Mouse (Mus musculus) Muller cell, postnatal 12 days (primary cell): ENCODE data around the gene Crybg2.

Experiments
- DNase-seq: peaks from one replicate; pipeline ENCODE4 v3.0.0-alpha.2; 2015; ENCODE audit errors: inconsistent ontology term

The Crybg2 gene

GRCm38 (mm10) chr4:134060135-134060865, at the start of gene Crybg2:
Gene Crybg2 (plus strand): TSS chr4:134060815.
- no peak for DNase-seq

- no peak for DNase-seq
These were observed 48.9 kb upstream of the Crybg2 start for GRCm38 (mm10) chr4:134011450-134012414.

DNA sequence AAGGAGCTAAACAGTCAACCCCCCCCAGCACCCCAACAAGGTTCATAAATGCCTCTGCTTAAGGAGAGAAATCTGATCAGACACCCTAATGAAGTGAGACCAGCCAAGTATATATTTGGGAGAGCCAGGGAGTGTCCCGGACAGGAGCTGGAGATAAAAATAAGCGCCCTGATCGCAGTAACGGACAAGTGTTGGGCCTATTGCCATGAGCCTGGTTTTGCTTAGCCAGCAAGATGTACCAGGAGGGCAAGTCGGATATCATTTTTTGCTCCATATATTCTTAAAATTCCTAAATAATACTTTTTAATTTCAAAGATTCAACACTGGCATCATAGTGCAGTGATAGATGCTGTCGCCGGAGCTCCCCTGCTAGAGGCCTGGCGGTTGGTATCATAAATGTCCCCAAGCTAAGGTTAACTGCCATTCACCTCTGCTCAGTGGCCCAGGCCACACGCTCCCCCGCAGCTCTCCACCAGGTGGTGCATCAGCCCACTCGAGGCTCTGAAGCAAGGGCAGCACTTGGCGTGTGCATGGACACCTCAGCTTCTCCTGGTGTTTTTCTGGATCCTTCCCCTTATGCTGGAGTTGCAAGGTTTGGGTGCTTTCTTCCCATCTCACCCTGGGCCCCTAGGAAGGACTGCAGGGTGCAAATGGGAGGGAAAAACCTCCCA, 47.6 kb upstream of the Crybg2 start:
- DNase-seq, result no peak

GRCm38 (mm10) chr4:134016208-134016607, 44.4 kb upstream of the Crybg2 start:
- DNase-seq, result no peak

DNA sequence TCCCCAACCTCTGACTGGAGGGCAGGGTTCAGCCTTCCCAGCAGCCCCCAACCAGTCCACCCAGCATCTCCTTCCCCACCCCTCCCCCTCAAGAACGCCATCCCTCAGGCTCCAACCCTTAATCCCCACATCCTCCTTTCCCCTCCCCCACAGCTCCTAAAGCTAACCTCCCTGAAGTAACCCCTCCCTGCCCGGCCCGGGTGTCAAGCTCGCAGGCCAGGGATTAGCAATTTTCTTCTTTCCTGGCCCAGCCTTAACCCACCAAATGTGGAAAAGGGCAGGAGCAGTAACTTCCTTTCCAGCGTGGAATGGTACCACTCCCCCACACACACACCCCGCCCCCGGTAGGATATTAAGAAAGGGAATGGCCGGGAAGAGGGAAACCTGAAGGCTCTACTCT, 43.8 kb upstream of the Crybg2 start:
- DNase-seq, result no peak

GRCm38 (mm10) chr4:134017201-134017865, 43.3 kb upstream of the Crybg2 start:
- DNase-seq, result no peak

DNA sequence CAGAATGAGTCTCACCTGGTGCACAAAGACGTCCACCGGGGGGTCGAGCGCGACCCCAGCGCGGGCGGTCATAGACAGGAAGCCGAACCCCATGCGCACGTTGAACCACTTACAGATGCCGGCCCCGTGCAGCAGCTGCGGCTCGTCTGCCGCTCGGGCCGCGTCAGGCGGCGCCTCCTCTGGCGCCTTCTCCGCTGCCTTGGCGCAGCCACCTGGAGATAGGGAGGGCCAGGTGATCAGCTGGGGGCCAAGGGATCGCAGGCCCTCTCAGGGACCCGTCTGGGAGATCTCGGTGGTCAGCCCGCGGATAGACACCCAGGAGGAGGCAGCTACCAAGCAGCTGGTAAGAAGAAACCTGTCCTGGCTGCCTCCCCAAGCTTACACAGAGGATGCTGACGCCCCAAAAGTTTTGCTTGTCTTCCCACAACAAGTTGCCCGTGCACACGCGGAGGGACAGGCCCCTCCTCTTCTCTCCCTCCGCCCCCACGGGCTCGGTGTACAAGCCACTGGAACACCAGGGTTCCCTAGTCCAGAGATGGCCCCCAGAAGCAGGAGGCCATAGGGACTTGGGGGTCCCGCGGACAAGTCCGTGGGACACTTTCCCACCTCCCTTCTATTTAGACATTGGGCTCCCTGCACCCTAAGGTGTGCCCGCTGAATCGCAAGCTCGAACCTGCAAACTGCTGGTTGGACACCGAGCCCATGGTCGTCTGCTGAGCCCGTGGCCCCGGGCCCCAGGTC, 42.4 kb upstream of the Crybg2 start:
- no peak for DNase-seq

- DNase-seq, result no peak
These were observed 41.9 kb upstream of the Crybg2 start, which contains the start of gene Lin28a for GRCm38 (mm10) chr4:134018779-134019145. Gene Lin28a (minus strand): TSS chr4:134018841.

DNA sequence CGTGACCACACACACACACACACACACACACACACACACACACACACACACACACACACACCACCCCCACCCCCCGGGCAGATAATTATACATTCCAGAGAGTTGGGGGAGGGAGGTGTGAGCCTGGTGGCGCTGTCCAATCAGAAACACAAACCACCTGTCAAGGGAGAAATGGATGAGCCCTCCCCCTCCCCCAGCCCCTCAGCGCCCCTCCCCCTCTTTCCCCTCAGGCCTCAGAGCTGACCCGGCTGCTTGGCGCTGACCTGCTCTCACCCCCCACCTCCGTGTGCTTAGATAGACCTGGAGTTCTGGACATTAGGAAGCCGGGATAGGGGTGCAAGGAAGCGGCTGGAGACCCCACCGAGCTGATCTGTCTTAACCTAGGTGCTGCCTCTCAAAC, 41.4 kb upstream of the Crybg2 start:
- DNase-seq, result no peak

DNA sequence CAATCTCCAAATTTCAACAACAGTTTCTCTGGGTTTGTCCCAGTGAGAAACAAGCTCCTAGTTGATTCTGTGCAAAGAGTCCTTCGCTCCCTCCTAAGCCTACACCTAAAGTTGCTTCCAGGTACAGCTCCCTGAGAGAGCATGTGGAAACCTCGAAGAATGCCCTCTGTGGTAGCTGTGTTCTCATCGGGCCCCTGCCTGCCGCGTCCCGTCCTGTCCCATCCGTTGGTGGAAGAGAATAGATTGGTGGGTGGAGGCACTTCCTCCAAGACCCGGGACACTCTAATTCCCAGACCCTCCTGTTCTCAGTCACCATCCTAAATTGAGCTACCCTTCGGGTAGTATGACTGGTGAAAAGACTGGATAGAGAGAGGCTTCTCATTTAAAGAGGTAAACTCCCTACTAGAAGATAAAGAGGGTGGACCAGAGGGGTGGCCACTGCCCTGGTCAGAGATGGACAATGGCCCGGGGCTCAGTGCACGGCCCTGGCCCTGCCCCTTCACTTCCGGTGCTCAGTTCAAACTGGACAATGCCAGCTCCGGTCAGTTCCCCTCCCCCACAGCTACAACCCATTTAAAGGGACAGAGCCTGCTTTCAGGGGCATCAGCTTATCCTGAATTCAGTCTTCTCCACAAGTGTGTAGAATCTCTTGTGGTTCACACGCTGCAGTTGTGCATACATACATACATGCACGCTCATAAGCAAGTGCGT, 40.8 kb upstream of the Crybg2 start:
- DNase-seq, result no peak

DNA sequence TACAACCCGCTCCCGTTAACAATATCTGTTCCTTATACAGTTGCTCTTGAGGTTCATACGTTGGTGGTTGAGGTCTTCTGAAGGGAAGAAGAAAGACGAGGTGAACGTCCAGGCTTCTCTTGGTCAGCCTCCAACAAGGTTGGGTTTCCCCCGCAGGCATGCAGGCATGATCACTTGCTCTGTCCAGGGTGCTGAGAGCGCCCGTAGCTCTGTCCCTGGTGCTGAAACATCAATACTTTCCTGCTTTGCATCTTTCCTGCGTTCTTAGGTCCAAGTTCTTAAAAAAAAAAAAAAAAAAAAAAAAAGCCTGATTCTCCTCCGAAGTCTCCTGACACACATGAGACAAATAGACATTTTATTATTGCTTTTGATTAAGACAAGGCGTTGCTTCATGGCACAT, 40.0 kb upstream of the Crybg2 start:
- peak; percentile 72 for DNase-seq

DNA sequence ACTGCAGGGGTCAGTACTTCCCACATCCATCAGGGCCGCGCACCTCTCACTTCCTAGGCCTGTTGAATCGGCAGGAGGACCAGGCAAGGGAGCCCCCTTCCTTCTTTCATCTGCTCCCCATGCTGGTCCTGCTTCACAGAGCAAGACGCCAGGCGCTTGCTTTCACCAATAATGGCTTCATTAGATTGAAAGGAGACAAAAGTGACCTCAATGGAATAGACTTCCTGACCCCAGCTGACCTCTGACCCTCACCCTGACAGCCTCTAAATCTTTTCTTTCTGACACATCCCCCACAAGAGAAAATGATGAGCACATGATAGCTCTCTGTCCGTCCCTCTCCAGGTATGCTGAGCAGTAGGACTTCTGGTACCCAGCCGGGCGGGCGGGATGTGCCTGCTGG, 34.8 kb upstream of the Crybg2 start:
- DNase-seq, result no peak

- DNase-seq, result peak; percentile 83
These were observed 24.7 kb upstream of the Crybg2 start for GRCm38 (mm10) chr4:134035953-134036352.

DNA sequence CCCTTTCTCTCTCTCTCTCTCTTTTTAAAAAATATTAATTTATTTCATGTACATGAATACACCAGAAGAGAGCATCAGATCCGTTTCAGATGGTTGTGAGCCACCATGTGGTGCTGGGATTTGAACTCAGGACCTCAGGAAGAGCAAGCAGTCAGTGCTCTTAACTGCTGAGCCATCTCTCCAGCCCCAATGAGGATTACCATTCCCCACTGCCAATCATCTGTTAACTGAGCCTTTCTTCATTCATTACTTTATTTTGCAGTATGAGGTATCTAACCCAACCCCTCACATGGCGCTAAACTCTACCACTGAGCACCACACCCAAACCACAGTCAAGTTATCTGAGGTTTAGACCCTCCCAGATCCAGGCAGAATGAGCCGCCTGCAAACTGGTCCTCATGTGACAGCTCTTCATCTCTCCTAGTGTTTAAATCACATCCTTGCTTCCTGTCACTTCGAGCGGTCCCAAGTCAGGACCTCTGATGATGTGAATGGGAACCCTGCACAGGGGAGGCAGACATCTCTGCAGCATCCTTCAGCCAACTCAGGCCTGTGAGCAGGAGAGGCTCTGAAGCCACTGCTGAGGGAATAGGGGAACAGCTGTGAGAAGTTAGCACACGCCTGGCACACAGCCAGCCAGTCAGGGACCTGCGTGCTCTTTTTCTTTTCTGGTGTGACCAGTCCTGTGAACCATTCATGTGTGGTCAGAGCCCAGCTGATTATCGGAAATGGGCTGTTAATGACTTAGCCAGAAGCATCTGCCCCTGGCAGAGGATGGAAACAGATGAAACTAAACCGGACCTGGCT, 19.1 kb upstream of the Crybg2 start:
- DNase-seq, result peak; percentile 66

DNA sequence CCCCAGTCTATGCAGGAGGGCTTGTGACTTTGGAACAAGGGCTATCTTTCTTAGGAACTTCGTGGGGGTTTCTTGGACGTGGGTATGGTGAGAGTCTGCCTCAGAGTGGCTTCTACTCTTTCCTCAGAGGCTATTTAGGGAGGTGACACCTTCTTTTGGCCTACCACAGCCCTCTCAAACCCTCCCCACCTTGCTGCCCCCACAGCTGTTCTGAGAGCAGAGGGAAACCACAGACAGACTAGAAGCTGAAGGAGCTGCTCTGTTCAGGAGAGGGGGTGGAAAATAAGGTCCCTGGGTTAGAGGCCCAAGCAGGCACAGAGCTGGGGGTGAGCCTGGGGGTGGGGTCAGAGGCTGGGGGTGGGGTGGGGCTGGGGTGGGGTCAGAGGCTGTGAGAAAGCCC, 17.6 kb upstream of the Crybg2 start:
- no peak for DNase-seq

GRCm38 (mm10) chr4:134047648-134048047, 13.0 kb upstream of the Crybg2 start:
- DNase-seq, result no peak

DNA sequence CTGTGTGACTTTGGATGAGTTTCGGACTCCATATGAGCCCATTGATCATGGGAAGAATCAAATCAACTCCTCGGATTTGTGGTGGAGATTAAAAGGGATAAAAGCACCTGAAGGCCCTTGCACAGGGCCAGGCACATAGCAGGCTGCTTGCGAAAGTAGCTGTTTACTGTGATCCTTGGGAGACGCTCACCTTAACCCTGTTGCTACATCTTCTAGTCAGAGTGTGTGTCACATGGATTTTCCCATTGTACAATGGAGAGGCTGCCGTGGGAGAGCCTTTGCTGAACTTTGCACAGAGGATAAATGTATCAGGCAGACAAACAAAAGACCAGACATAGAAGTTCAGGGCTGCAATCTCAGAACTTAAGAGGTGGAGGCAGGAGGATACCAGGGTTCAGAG, 8.7 kb upstream of the Crybg2 start:
- DNase-seq, result no peak

- DNase-seq, result peak; percentile 54
These were observed 8.1 kb upstream of the Crybg2 start for GRCm38 (mm10) chr4:134052560-134052959.

DNA sequence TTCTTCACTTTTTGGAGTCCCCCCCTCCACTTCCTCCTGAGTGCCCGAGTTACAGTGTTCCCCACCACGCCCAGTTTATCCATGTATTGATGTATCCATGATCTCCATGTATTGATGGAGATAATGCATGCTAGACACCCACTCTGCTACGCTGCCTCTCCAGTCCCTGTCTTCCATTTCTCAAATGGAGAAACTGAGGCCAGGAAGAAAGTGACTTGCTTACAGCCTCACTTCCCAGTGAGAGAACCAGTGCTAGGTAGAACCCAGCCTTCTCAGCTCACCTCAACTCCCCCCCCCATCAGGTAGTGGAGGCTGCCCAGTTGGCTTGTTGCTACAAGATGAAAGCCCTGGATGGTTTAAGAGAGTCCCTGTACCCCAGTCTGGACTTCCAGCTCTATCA, 7.1 kb upstream of the Crybg2 start, which contains the start of gene Zfp683:
Gene Zfp683 (plus strand): TSS at position 301 of the 400 bp plus-strand sequence.
- DNase-seq, result no peak
